Mouse (Mus musculus): Measurements from ENCODE around the gene Olfr319.
A peak's percentile ranks its signal among the peaks of the same experiment; 100 is the strongest.
"Not testable (repeated sequence)": the region's sequence is repeated elsewhere in the genome, so short reads cannot be mapped to it uniquely, and the experiment has no call there.

The Olfr319 gene

DNA sequence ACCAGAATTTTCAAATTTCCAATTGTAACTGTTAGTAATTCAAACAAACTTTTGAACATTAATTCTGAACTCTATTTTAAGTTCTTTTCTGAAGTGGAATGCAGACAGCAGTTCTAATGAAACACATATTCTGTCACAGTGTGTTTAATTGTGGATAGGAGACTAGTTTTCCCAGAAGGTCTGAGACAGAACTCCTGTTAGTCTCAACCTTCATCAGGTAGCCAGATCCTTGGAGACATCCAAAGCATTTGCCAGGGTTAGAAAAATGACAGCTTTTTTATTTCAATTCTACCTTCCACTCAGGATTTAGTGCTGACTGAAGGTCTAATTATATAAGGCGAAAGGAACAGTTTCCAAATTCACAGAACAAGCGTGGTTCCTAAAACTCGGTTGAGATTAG lies at the start of gene Olfr319:
Gene Olfr319 (plus strand): TSS at position 301 of the 400 bp plus-strand sequence.
- no peak for DNase-seq (ENCODE audit: low read depth)

DNA sequence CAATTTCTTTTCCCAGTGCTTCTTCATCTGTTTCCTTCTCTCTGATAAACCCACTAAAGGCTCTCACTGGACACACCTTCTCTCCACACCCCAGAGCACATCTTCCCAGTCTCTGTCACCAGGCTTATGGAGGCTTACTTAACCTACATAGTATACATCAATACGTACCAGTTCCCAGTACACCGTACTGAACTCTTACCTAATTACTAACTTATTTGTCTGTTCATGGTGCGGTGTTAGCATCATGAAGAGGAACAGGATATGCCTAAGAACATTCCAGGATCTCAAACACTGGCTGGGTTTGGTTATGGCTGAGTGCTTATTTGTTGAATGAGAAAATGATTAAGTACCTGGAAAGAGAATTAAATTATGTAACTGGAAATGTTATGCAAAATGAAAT lies 43.8 kb upstream of the Olfr319 start:
- DNase-seq (ENCODE audit: low read depth): no peak

DNA sequence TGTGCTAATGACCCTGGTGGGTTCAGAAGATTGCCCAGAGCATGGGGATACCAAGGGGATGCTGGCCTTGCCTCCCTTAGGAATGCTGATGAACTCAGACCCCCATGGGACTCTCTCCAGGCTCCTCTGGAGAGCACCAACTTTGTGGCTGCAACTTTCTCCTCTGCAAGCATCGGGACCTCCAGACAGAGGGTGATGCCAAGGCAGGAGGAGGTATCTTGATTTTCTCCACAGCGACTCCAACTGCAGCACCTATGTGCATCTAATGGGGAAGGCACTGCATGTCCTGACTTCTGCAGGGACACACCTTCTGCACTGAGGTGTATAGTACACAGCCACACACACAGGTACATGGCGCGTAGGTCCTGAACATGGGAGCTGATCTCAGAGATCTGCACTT lies 40.4 kb upstream of the Olfr319 start, which contains the start of gene Olfr322:
Gene Olfr322 (plus strand): TSS at position 187 of the 400 bp plus-strand sequence.
- no peak for DNase-seq (ENCODE audit: low read depth)

DNA sequence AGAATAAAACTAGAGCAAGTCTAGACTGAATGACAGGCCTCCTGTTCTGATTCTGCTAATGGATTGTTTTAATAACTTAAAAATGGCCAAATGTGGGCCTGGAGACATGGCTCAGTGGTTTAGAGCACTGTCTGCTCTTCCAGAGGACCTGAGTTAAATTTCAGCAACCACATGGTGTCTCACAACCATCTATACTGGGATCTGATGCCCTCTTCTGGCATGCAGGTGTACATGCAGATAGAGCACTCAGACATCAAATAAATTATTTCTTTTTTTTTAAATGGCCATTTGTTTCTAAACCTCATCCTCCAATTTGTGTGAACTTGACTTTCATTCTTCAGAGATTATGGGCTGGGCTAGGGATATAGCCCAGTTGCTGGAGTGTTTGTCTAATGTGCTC lies 29.7 kb upstream of the Olfr319 start:
- no peak for DNase-seq (ENCODE audit: low read depth)

DNA sequence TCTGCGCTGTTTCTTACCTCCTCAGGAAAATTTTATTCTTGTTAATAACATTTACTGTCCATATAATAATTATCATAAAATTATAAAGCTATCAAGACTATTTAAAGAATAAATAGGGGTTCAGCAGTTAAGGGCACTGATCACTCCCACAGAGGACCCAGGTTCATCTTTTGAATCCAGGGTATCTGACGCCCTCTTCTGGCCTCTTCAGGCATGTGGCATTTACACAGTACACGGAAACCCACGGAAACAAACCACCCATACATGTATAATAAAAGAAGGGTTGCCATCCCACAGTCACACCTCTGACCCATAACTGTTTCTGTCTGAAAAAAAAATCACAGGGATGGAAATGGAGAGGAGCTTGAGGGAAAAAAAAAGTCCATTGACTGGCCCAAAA lies 27.1 kb upstream of the Olfr319 start:
- peak; percentile 6 for DNase-seq (ENCODE audit: low read depth)

DNA sequence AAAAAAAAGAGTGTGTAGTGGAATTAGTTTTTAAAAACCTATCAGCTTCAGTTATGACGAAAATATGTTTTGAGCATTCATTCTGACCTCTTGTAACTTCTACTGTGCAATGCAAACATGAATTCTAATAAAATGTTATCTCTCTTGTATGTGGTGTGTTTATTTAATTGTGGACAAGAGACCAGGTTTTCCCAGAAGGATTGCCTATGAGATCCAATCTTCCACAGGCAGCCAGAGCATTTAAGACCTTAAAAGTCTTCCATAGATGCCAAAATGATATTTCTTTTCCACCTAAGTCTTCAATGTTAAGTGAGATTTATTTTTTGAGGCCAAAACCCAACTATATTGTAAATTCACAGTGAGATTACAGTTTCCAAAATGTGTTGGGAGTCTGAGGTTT lies 18.2 kb upstream of the Olfr319 start, which contains the start of gene Olfr320:
Gene Olfr320 (plus strand): TSS at position 301 of the 400 bp plus-strand sequence.
- no peak for DNase-seq (ENCODE audit: low read depth)

DNA sequence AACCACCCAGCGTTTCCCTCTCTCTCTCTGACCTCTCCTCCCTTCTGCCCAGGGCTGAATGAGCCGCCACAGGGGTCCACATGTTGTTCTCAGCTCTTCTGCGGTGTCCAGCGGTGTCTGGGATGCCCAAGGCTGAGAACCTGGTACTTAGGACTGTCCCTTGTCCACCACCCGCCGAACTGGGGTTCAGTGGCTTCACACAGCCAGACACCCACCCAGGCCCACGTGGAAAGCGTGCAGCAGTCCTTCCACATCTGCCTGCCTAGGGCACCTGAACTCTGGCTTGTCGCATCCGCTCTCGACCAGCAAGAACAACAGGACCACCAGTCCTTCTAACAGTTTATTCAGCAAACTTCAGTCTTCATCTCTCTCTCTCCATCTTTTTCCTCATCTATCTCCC lies 10.1 kb downstream of the Olfr319 start:
- DNase-seq (ENCODE audit: low read depth): no peak

DNA sequence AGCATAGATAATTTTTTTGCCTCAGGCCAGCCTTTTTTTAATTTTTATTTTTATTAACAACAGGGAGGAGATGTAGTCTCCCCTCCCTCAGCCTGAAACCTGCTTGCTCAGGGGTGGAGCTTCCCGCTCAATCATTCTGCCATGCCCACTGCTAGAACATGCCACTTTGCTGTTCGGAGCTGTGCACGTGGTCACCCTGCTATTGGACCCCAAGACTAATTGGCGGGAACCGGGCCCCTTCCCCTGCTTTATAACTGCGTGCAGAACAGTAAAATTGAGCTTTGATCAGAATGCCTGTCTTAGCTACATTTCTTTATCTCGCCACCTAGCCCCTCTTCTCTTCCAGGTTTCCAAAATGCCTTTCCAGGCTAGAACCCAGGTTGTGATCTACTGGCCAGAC lies 18.8 kb downstream of the Olfr319 start:
- DNase-seq (ENCODE audit: low read depth): not testable (repeated sequence)

DNA sequence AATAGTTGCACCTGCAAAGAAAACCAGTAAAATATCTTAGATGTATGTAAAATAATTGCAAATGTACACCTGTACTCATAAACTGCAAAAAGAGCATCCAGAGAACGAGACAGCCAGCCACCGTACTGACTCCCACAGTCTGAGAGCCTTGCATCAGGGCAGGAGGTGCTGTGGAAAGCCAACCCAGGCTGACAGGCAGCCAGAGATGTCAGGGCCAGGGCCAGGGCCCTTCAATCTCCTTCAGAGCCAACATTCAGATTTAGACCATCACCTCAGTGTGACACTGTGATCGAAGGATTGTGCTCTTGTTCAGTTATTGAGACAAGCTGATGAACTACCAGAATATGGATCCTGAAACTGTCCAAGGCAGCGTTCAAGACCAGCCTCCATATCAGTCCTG lies 20.7 kb downstream of the Olfr319 start:
- no peak for DNase-seq (ENCODE audit: low read depth)

DNA sequence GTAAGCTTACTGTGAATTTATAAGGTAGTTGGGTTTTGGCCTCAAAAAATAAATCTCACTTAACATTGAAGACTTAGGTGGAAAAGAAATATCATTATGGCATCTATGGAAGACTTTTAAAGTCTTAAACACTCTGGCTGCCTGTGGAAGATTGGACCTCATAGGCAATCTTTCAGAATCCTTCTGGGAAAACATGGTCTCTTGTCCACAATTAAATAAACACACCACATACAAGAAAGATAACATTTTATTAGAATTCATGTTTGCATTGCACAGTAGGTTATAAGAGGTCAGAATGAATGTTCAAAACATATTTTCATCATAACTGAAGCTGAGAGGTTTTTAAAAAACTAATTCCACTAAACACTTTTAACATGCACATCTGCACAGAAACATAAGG lies 25.0 kb downstream of the Olfr319 start, which contains the start of gene Olfr318:
Gene Olfr318 (minus strand): TSS at position 101 of the 400 bp plus-strand sequence.
- no peak for DNase-seq (ENCODE audit: low read depth)

DNA sequence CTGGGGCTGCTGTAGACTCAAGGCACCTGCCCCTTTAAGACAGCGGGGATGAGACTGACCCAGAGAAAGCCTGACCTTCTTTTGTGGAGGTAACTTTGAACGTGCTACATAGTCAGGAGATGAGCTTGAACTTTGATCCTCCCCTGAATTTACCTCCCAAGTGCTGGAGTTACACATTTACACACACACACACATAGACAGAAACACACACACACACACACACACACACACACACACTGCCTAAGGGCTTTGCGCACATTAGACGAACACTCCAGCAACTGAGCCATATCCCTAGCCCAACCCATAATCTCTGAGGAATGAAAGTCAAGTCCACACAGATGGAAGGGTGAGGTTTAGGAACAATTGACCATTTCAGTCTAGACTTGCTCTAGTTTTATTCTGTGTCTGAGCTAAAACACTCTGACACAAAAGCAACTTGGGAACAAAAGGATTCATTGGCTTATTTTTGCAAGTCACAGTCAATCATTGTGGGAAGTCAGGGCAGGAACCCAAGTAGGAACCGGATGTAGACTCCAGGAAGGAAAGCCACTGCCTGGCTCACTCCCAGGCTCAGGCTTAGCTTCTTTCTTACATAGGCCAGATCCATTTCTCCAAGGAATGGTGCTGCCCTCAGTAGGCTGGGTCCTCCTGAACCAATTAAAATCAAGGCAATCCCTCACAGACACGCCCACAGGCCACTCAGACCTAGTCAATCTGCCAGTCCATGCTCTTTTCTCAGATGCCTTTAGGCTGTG lies 29.1 kb downstream of the Olfr319 start:
- DNase-seq (ENCODE audit: low read depth): not testable (repeated sequence)

DNA sequence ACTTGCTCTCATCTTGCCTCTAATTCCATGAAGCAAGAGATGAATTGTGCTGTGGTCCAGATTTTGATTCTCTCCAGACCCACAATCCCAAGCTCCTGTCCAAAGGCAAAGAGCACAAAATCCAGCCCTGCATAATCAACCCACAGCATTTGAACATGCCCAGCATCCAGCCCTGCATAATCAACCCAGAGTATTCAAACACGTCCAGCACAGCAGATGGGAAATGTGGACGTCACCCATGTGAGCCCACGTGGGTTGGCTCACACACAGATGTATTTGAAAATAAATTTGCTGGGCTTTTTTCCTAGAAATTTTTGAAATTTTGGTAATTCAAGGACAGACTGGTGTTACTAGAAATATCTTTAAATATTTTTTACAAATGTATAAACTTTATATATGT lies 34.4 kb downstream of the Olfr319 start:
- no peak for DNase-seq (ENCODE audit: low read depth)

DNA sequence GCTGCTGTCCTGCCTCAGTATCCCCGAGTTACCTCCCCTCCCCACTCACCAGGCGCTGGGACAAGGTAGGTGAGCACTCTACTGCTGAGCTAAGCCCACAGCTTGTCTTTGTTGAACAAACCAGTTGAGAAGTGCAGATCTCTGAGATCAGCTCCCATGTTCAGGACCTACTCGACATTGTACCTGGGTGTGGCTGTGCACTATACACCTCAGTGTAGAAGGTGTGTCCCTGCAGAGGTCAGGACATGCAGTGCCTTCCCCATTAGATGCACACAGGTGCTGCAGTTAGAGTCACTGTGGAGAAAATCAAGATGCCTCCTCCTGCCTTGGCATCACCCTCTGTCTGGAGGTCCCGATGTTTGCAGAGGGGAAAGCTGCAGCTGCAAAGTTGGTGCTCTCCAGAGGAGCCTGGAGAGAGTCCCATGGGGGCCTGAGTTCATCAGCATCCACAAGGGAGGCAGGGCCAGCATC lies 39.9 kb downstream of the Olfr319 start, which contains the start of gene Olfr317:
Gene Olfr317 (minus strand): TSS at position 421 of the 471 bp plus-strand sequence.
- no peak for DNase-seq (ENCODE audit: low read depth)

DNA sequence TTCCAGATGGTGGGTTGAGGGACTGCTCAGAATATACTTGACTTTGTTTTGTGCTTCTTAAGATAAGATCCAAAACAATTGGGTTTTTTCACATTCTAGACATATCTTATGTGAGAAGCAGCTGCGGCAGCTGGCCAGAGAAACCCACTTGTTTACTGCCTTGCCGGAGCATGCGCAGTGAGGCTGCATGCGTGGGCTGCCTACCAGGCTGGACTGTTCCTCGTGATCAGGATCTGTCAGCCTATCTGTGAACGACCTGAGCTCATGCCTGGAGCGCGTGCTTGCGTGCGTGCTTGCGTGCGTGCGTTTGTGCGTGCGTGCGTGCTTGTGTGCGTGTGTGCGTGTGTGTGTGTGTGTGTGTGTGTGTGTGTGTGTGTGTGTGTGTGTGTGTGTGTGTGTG lies 52.1 kb downstream of the Olfr319 start:
- not testable (repeated sequence) for DNase-seq (ENCODE audit: low read depth)

DNA sequence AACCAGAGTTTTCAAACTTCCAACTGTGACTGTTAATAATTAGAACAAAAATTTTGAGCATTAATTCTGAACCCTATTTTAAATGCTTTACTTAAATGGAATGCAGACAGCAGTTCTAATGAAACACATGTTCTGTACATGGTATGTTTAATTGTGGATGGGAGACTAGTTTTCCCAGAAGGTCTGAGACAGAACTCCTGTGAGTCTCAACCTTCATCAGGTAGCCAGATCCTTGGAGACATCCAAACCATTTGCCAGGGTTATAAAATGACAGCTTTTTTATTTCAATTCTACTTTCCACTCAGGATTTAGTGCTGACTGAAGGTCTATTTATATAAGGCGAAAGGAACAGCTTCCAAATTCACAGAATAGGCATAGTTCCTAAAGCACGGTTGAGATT lies 53.5 kb downstream of the Olfr319 start, which contains the start of gene Olfr316:
Gene Olfr316 (plus strand): TSS at position 301 of the 400 bp plus-strand sequence.
- no peak for DNase-seq (ENCODE audit: low read depth)
